Mouse (Mus musculus): ENCODE data around the gene Bglap. TPM values are rescaled to one million over a fixed set of nuclear protein-coding genes. Genes with fewer than 3 reads are reported as not detected.

Gene Bglap
- total RNA-seq, 2 experiments from 2014 or later, result 1.4 to 1.6 TPM

- no peak for DNase-seq (ENCODE audit: extremely low spot score in 1 of 2, low spot score in 2 of 2)
- no peak for TF ChIP-seq CTCF (IDR thresholded peaks at IDR 0.05)
- intact Hi-C loops (cut with DNase I), result no loop called here
- H3K27ac ChIP-seq, result no peak overlapping the region
- H3K4me3 ChIP-seq, result no peak overlapping the region
Measured at GRCm38 (mm10) chr3:88334029-88334658, 50.1 kb downstream of the Bglap start.

Other genes with a start within 250 kb of the Bglap start
- 100 to 1,000 TPM; 223 to 225 TPM for gene Mef2d, start 242.1 kb downstream of the Bglap start, total RNA-seq (2021)
- not detected for gene Rhbg, start 129.8 kb downstream of the Bglap start, total RNA-seq (2021)
- under 1 TPM in 1 of 2 experiments, not detected in 1; 0.59 TPM for gene Gm38392, start 97.3 kb downstream of the Bglap start, total RNA-seq (2021)
- 1 to 10 TPM; 3.7 to 3.8 TPM for gene Tsacc, start 87.5 kb downstream of the Bglap start, total RNA-seq (2021)
- 100 to 1,000 TPM; 168 to 170 TPM for gene Cct3, start 87.3 kb downstream of the Bglap start, total RNA-seq (2021)
- gene Glmp, start 59.4 kb downstream of the Bglap start, total RNA-seq (2021), result 10 to 100 TPM; 77.5 to 91.1 TPM
- gene Tmem79, start 48.3 kb downstream of the Bglap start, total RNA-seq (2021), result 1 to 10 TPM; 1.2 to 1.4 TPM
- 10 to 100 TPM; 78.3 to 79.5 TPM for gene Smg5, start 48.2 kb downstream of the Bglap start, total RNA-seq (2021)
- gene Paqr6, start 19.9 kb downstream of the Bglap start, total RNA-seq (2021), result 1 to 10 TPM; 8.7 to 8.8 TPM
- under 1 TPM; 0.49 to 0.57 TPM for gene Bglap3, start 11.7 kb downstream of the Bglap start, total RNA-seq (2021)
- gene Bglap2, start 5.8 kb downstream of the Bglap start, total RNA-seq (2021), result 1 to 10 TPM in 1 of 2 experiments, not detected in 1; 1.1 TPM
- 1 to 10 TPM; 6.5 to 6.6 TPM for gene Pmf1, start 25.9 kb upstream of the Bglap start, total RNA-seq (2021)
- gene Slc25a44, start 40.7 kb upstream of the Bglap start, total RNA-seq (2021), result 10 to 100 TPM; 75.8 to 77.6 TPM
- gene Sema4a, start 76.7 kb upstream of the Bglap start, total RNA-seq (2021), result 10 to 100 TPM; 68.7 to 71.2 TPM
- 10 to 100 TPM; 59.3 to 61.7 TPM for gene Lmna, start 125.5 kb upstream of the Bglap start, total RNA-seq (2021)
- gene Mex3a, start 147.9 kb upstream of the Bglap start, total RNA-seq (2021), result 1 to 10 TPM; 3.2 TPM
- gene Rab25, start 163.8 kb upstream of the Bglap start, total RNA-seq (2021), result not detected
- 10 to 100 TPM; 98.3 to 99.1 TPM for gene Lamtor2, start 168.6 kb upstream of the Bglap start, total RNA-seq (2021)
- gene Ubqln4, start 169.3 kb upstream of the Bglap start, total RNA-seq (2021), result 100 to 1,000 TPM; 137 to 148 TPM
- 10 to 100 TPM; 90.2 to 90.3 TPM for gene Ssr2, start 191.4 kb upstream of the Bglap start, total RNA-seq (2021)
- 100 to 1,000 TPM; 239 to 266 TPM for gene Arhgef2, start 221.5 kb upstream of the Bglap start, total RNA-seq (2021)